Mouse (Mus musculus): ENCODE results near the gene Pdxk.
A peak's percentile ranks its signal among the peaks of the same experiment; 100 is the strongest.
"Not testable (repeated sequence)": the region's sequence is repeated elsewhere in the genome, so short reads cannot be mapped to it uniquely, and the experiment has no call there.

Gene Pdxk

DNA sequence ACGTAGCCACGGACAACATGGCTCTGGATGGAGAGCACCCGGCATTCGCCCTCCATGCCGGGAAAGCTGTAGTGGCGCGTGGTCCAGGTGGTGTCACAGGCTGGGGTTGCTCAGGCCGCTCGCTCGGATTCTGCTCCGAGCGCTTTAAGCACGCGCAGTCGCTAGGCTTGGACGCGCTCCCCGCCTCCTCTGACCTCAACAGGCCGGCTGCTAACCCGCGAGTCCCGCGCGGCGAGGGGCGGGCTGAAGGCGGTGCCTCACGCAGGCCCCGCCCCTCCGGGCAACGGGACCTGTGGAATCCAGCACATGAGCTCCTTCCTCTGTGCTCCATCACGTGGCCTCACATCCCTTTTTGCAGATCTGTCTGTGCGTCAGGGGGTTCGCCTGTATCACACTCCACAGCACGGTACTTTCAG lies at the start of gene Pdxk:
Gene Pdxk, minus strand, starts transcription at position 184 of the 416 bp plus-strand sequence.
- peak; percentile 88 to 93 for DNase-seq (ENCODE audit: low spot score in 2 of 2)

DNA sequence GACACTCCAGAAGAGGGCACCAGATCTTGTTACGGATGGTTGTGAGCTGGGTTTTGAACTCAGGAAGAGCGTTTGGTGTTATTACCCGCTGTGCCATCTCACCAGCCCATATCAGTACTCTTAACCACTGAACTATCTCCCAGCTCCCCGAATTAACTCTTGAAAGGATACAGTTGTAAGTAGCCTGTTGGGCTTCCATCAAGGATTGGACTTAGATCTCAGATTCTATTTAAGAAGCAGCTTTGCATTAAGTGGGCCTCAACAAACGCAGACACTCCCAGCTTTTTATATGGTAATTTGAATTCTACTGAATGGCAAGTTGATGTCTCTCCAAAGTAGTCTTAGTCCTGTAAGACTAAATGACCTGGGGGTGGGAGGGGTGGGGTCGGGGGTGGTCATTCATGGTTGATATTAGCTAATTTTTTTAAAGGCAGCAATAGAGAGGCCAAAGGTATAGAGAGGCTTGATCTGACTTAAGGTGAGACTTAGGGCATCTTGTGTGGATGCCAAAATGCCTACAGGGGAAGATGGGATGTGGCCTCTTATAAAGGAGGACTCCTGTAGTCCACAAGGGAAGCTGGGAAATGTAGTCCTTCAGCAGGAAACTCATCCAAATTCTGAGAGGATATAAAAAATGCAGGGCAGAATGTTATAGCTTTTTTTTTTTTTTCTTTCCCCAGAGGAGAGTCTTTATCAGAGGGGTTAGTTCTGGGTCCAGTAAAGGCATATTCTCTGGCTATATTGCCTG lies 38.4 kb upstream of the Pdxk start:
- DNase-seq (ENCODE audit: low spot score in 2 of 2) = no peak

DNA sequence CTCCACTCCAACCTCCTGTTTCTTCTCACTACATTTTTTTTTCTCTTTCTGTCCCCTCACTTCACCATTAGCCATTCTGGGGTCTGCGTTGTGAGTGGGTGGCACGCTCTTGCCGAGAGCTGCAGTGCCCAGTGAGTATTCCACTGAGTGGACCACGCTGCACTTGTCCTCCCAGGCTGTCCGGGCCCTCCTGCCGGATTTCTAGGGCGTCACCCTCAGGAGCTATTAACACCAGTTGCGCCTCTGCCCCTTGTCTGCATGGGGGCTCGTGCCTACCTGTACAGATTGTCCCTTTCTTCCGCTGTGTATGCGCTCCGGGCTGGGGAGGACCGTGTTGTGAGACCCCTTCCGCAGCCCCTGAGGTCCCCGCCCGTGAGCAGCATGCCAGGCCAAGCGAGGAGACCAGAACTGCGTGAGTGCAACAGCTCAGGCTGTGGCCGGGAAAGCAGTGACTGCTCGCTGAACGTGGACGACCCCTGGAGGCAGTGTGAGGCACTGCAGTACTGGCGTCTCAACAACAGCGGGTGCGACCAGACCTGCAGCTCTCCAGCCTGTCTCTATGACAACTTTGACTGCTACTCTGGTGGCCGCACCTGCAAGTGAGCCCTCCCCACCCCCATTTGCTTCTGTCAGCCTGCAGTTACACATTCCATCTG lies 22.8 kb upstream of the Pdxk start:
- peak; percentile 77 to 92 for DNase-seq (ENCODE audit: low spot score in 2 of 2)

DNA sequence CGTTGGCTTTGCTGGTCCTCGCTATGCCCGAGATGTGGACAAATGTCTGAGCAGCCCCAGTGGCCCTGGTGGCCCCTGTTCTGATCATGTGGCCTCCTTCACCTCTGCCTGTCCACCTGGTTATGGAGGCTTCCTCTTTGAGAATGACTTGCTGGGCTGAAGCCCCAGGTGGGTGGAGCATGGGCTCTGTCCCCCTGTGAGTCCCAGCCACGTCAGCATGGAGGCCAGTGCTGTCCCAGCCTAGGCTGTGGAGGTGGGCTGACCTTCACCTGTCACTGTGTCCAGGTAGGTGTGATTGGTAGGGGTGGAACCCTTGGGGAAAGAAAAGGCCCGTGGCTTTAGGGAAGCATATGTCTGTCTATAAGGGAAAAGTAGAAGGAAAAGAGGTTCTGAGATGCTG lies 22.1 kb upstream of the Pdxk start:
- DNase-seq (ENCODE audit: low spot score in 2 of 2) = no peak

DNA sequence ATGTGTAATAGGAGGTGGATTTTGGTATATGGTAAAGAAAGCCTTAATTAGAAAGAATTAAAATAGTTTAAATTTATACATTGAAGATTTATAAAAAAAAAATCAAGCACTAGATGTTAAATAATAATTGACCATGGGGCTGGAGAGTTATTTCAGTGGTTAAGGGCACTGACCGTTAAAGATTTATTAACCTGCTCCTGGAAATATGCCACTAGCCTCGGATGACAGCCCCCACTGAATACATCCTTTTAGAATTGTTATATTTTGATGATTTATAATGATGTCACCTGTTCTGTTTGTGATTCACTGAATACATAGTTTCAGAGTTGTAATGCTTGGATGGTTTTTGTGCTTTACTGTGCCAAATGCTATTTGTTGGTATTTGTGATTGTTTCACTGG lies 20.6 kb upstream of the Pdxk start:
- not testable (repeated sequence) for DNase-seq (ENCODE audit: low spot score in 2 of 2)

DNA sequence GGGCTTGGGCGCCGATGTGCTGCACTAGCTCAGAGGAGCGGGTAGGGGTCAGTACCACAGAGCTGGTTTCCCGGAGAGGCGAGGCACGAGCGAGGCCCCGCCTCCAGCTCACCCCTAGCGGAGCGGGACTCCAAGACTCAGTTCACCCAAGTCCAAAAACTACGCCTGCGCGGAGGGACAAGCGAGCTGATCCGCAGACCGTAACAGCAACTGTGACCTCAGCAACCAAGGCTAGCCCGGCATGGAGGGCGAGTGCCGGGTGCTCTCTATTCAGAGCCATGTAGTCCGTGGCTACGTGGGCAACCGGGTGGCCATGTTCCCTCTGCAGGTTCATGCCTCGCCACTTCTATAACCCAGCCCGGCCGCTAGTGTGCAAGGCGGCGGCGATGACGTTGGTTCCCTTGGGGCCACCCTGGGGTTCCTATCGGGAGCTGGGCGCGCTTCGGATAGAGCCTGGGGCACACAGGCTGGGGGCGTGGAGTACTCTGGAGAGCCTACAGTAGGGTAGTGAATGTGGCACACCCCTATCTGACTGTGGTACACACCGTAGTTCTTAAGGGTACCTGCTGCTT lies 17.2 kb upstream of the Pdxk start:
- DNase-seq (ENCODE audit: low spot score in 2 of 2) = peak; percentile 58 to 75

DNA sequence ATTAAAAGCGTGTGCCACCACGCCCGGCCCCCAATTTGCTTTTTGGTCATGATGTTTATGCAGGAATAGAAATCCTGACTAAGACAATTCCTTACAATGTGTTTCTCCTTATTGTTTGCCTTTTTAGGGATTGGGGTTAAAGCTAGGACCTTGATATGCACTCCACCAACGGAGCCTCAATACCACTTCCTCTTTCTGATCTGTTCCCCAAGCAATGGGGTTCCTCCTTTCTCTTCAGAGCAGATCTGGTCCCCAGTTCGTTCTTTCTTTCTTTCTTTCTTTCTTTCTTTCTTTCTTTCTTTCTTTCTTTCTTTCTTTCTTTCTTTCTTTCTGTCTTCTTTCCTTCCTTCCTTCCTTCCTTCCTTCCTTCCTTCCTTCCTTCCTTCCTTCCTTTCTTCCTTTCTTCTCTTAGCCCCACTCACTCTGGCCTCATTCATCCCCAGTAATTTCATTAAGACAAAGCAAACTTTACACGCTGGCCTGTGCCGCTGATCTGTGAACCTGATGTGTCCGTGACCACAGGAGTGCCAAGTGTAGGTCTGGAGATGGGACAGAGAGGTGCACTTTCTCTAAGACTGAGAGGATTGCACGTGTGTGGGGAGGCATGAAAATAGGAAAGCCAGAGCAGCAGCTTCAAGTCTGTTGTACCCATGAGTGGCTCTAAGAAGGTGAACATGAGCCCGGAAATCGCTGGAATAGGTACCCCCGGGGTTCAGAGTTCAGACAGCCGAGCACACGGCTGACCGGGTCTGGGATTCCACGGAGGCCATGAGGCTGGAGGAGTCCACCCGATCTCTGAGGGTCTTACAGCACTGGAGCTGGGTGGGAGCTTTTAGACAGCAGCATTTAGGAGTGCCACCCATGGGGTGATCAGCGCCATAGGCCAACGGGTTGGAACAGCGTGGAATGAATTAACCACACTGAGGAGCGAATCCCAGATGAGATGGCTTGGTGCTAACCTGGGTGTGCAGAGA lies 16.5 kb upstream of the Pdxk start:
- DNase-seq (ENCODE audit: low spot score in 2 of 2) = no peak

DNA sequence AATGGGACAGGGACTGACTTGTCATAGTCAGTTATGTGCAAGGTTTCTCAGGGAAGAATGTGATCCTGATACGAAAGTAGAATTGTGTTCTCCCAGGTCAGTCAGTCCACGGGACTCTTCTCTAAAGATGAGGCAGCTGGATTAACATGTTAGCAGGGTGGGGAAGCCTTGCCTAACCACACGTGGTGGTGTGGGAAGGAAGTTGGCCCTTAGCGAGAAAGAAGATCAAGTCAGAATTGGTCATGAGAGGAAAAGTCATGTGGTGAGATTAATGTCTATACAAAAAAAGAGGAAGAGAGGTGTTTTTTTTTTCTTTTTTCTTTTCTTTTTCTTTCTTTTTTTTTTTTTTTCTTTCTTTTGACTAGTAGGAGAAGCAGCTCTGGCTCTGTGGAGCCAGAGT lies 12.0 kb upstream of the Pdxk start:
- no peak for DNase-seq (ENCODE audit: low spot score in 2 of 2)

DNA sequence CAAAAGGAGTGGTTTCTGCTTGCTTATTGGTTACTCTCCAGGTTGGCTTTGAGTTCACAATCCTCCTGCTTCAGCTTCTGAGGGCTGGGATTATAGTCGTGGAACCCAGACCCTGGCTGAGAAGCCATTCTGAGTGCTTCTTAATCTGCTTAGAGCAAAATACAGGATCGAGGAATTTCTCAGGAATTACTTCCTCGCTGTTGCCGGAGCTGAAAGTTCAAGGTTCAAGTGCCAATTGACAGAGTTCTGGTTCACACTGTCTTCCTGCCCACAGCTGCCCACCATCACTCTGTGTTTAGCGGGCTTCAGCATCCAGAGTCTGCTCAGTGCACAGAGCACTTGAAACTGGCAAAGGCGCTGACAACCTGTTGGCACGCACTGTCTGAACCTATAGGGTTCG lies 10.0 kb upstream of the Pdxk start:
- no peak for DNase-seq (ENCODE audit: low spot score in 2 of 2)

DNA sequence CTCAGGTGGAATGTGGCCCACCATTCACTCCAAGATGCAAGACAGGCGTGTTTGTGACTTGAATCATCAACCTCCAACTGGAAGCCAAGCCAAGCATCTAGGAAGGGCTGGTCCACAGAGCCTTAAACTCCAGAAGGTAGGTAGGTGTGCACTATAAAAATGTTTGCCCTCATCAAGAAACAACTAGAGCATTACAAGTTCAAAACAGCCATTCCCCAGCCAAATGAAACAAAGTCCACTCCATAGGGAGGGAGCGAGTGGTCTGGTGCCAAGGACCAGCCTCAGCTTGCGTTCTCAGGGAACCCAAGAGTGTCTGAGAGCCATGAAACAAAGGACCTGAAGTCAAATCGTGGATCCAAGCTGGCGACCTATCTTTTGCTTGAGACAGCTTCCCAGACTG lies 8.7 kb upstream of the Pdxk start:
- DNase-seq (ENCODE audit: low spot score in 2 of 2) = no peak

DNA sequence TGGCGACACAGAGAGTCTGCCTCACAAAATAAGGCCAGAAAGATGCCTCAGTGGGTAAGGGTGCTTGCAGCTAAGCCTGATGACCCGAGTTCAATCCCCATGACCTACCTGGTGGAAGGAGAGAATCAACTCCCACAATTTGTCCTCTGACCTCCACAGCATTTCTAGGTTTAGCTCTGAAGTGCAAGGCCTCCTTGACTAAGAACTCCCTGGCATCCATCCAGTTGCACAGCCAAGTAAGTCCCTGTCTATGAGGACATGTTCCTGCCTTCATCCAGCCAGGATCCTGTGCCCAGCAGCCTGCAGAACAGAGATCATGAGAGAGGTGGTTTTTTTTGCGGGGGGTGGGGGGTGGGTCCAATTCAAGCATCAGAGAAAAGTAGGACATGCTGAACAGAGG lies 7.3 kb upstream of the Pdxk start:
- no peak for DNase-seq (ENCODE audit: low spot score in 2 of 2)

DNA sequence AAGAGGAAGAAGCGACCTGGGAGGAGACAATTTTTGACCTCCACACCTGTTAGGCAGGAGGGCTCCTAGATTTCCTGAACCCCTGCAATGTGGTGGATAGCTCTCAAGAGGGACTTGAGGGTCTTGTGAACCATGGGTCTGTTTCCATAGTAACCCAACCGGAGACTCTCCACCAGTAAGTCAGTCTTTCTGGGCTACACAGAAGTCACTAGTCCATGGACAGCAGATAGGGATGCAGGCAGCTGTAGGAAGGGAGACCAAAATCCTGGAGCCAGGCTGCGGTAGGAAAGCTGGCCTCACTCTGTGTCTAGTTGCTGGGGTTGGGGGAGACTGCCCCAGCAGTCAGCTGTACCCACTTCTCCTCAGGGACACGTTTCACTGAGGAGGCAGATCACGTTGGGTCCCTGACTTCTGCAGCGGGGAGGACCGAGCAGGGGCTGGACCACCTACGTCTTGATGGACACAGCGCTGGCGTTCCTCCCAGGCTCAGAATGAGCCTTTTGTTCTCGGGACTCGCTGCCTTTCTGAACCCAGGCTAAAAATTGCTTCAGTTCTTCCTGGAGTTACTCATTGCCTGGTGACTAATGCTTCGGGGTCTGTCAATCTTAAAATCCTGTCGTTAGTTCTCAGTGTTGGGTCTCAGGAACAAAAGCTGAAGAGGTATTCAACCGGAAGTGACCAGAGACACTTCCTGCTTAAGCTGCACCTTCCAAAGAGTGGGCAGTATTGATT lies 6.0 kb upstream of the Pdxk start:
- no peak for DNase-seq (ENCODE audit: low spot score in 2 of 2)

DNA sequence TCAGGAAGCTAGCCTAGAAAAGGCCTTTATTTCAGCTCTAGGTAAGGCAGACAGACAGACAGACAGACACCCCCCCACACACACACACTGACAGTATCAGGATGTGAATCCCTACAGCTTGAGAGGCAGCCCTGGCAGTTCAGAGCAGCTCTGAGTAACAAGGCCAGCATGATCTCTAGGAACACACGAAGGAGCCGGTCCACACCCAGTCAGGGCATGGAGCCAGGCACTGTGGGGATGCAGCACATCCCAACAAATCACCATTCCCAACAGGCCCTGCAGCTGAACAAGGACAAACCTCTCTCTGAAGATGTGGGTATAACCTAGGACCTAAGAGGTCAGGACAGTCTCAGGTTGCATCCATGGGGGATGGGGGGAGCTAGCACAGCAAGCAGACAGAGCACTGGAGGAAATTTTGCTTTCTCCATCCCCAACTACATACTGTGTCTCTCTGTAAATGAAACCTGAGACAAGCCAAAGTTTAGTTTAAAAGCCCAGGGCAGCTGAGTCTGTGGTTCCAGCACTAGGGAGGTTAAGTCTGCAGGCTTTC lies 3.1 kb upstream of the Pdxk start:
- DNase-seq (ENCODE audit: low spot score in 2 of 2) = no peak

DNA sequence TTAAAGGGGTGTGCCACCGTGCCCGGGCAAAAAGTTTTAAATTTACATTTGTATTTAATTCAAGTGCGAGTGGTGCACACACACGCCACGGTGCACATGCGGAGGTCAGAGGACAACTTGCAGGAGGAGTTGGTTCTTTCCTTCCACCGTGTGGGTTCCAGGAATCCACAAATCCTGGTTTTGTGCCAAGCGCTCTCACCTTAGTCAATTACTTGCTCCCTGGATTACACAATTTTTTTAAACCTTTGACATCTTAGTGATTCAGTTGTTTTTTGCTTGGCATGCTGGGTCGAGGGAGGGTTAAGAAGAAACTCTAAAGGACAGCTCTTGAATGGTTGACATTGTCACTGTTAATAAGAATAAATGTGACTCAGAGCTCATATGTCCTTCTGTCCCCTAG lies 1.9 kb upstream of the Pdxk start:
- no peak for DNase-seq (ENCODE audit: low spot score in 2 of 2)

DNA sequence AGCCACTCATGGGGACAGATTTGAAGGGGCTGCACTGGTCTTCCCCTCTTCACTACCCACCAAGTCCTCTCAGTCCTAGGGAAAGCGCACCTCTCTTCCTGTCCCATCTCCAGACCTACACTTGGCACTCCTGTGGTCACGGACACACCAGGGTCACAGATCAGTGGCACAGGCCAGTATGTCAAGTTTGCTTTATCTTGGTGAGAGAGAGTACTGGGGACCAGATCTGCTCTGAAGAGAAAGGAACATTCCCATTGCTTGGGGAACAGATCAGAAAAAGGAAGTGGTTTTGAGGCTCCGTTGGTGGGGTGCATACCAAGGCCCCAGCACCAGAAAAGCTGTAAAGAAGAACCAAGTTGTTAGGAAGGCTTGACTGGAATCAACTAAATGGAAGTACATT lies 697 bp upstream of the Pdxk start:
- no peak for DNase-seq (ENCODE audit: low spot score in 2 of 2)

DNA sequence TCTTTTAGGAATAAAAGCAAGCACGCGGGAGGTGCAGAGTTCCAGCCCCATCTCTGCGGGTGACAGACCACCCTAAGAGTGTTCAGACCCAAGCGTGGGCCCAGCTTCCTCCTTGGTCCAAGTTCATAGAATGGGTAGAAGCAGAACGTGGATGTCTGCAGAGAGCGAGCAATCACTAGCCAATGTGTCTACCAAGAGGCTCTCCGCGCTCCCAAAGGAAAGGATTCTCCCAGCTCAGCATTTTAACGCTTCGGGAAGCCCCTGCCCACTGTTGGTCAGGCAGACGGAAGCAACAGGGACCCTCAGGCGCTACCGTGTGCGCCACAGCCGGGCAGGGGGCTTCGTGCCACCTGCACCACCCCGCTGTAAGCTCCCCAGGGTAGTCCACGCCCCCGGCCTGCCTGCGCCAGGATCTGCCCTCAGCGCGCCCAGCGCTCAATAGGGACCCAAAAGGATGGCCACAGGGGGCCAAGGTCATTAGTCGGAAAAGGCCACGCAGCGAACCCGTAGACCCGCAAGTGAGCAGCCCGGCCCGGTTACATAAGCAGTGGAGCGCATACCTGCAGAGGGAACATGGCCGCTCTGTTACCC lies 479 bp downstream of the Pdxk start:
- DNase-seq (ENCODE audit: low spot score in 2 of 2) = no peak

DNA sequence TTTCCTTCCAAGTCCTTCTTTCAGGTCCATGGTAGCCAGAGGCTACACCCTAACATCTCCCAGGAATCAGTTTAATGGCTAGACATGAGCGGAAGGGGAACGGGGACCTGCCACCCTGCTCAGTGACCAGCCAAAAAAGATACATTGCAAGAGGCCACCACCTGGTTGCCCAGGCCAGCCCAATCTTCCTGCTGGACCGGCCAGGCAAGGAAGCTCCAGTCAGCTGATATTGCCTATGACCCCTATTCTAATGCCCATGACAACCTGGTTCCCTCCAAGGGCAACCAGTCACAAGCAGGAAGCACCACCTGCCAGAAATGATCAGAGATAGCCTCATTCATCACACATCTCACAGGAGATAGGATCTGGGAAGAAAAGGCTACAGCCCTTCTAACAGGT lies 1.0 kb downstream of the Pdxk start:
- no peak for DNase-seq (ENCODE audit: low spot score in 2 of 2)

DNA sequence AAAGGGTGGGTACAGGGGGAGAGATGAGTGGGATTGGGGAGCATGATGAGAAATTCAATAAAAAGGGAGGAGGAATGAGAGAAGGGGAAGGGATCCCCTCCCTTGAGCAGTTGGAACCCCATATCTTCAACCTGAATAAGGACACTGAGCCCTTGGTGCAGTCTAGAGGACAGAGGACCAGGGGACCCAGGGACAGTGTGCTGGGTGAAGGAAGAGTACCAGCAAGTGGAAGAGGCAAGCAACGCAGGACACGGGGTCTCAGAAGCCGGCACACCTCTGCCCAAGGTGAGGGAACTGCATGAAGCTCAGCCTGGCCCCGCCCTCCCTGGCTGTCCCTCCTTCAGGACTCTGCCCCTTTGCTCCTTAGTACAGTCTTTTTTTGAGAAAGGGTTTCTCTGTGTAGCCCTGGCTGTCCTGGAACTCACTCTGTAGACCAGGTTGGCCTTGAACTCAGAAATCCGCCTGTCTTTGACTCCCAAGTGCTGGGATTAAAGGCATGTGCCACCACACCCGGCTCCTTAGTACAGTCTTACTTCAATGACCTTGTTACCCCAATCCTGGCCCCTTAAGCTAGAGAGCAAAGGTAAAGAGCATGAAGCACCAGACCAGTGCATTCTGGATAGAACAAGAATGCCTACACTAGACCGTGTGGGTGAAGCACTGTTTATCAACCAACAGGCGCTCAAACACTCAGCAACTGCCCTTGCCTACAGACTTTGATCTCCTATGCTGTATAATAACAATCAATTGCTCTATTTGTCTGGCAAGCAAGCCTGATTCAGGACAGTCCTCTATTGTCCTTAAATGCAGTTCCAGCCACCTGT lies 1.6 kb downstream of the Pdxk start:
- DNase-seq (ENCODE audit: low spot score in 2 of 2) = no peak

DNA sequence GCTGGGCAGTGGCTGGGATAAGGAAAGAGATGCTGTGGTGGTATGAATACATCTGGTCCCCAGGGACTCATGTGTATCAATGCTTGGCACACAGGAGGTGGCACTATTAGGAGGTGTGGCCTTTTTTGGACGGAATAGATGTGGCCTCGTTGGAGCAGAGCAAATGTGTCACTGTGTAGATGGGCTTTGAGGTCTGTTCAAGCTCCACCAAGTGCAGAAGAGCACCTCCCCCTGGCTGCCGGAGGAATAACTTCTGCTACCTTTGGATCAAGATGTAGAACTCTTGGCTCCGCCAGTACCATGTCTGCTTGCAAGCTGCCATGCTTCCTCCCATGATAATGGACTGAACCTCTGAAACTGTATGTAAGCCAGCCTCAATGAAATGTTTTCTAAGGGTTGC lies 3.0 kb downstream of the Pdxk start:
- no peak for DNase-seq (ENCODE audit: low spot score in 2 of 2)

DNA sequence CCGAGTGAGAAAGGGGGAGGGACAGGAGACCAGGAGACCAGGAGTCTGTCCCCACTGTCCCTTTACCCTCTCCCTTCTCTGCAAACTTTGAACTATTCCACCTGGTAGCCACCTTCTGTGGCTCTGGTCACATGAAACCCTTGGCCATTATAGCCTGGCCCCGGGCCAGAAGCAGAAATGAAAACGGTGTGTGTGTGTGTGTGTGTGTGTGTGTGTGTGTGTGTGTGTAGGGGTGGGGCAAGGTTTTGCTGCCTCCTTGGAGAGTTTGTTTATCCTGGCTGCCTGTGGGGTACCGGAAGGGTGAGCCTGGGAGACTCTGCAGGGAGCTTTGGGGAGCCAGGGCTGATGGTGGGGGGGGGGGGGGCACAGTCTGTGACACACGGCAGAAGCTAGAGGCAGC lies 4.3 kb downstream of the Pdxk start:
- no peak for DNase-seq (ENCODE audit: low spot score in 2 of 2)
